Mouse (Mus musculus): ENCODE measurements around the gene Faim2. TPM values are rescaled to one million over a fixed set of nuclear protein-coding genes. Genes with fewer than 3 reads are reported as not detected.
A peak's percentile ranks its signal among the peaks of the same experiment; 100 is the strongest.

The Faim2 gene
- total and polyA plus RNA-seq, 2 experiments from 2014 or later: not detected

DNA sequence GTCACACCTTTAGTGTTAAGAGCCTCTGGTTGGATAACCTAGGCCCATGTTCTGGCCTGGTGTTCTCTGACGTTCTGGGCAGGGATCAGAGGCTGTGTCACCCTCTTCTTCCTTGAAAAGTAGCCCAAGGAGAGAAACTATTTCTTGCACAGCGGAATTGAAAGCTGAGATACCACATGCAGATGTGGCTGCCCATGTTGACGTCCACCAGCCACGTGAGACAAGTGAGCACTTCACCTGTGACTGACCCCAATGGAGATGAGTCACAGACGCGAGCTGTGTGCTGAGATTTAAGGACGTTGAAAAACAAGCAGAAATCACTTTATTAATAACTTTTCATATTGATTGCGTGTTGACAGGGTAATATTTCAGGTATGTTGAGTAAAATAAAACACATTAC is 11.9 kb upstream of the Faim2 start:
- 70% methylated on average over 8 of the region's 8 CpGs for WGBS
- no peaks in the 10 kb centered on the region for H3K36me3 ChIP-seq (replicated peaks; ENCODE audit: control insufficient read depth, insufficient read depth, low read length)
- H3K27me3 ChIP-seq (ENCODE audit: control insufficient read depth, insufficient read depth, low read length): peaks cover 46% of the 10 kb centered on the region
- TF ChIP-seq EP300 (IDR thresholded peaks at IDR 0.05; ENCODE audit: low read depth) (no peak), CTCF (IDR thresholded peaks at IDR 0.05; ENCODE audit: low read depth) (no peak)
- DNase-seq (ENCODE audit: low spot score) (no peak), ATAC-seq (ENCODE audit: insufficient read depth, low read depth) (no peak)
- no peaks in the 10 kb centered on the region for H3K9me3 ChIP-seq (replicated peaks; ENCODE audit: control insufficient read depth, low read length)
- H3K27ac ChIP-seq (ENCODE audit: low read depth): no peak overlapping the region
- H3K4me1 ChIP-seq (ENCODE audit: control insufficient read depth, insufficient read depth): no peaks in the 10 kb centered on the region
- no peak overlapping the region for H3K4me3 ChIP-seq (ENCODE audit: low read depth, low read length)
- H3K4me2 ChIP-seq (ENCODE audit: low read depth, low read length): no peak overlapping the region
- no peak overlapping the region for H3K9ac ChIP-seq (replicated peaks; ENCODE audit: low read depth, low read length)

DNA sequence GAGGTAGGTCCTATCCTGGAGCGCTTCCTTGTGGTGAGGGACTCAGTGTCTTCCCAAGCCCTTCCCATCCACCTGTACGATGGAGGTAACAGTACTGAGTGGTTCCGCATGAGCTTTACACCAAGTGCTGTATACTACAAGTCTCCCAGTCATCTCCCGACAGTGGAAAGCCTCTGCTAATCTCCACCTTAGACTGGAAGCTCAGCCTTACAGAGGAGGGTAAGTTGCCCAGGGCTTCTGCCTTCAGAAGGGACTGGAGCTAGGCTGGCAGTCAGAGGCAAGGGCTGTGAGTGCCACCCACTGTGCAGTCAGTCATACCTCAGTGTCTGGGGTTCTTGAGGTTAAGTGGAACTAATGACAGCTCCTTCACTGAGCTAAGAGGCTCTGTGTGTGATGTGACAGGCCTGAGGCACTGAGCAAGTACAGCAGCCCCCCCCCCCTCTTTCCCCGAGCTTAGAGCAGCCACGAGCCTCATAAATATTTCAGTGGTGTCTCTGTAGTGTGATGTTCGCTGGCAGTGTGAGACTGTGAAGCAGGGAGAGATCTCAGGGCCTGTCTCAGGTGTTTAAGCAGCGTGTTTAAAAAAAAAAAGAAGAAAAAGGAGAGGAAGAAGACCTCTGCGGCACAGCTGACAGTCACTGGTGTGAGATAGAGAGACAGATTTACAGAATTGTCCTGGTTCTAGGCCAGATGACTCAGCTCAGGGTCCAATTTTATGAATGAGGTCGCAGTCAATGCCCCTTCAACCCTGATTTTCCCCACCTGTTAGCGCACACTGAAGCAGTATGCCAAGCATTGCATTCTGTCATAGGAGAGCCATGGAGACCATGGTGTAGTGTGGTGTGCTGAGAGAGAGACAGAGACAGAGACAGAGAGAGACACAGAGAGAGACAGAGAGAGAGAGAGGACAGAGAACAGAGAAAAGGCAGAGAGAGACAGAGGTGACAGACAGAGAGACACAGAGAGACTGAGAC is 9.2 kb upstream of the Faim2 start:
- Histone ChIP-seq H3K36me3 (replicated peaks; ENCODE audit: control insufficient read depth, insufficient read depth, low read length) (no peaks in the 10 kb centered on the region), H3K27me3 (ENCODE audit: control insufficient read depth, insufficient read depth, low read length) (peaks cover 40% of the 10 kb centered on the region), H3K4me1 (ENCODE audit: control insufficient read depth, insufficient read depth) (no peaks in the 10 kb centered on the region), H3K4me3 (ENCODE audit: low read depth, low read length) (no peak overlapping the region), H3K9ac (replicated peaks; ENCODE audit: low read depth, low read length) (no peak overlapping the region), H3K9me3 (replicated peaks; ENCODE audit: control insufficient read depth, low read length) (no peaks in the 10 kb centered on the region), H3K4me2 (ENCODE audit: low read depth, low read length) (no peak overlapping the region), H3K27ac (ENCODE audit: low read depth) (no peak overlapping the region)
- 48% methylated on average over 11 of the region's 11 CpGs for WGBS
- DNase-seq (ENCODE audit: low spot score) (no peak), ATAC-seq (ENCODE audit: insufficient read depth, low read depth) (no peak)
- no peak for TF ChIP-seq EP300 (IDR thresholded peaks at IDR 0.05; ENCODE audit: low read depth)
- TF ChIP-seq CTCF (IDR thresholded peaks at IDR 0.05; ENCODE audit: low read depth): no peak

GRCm38 (mm10) chr15:99532023-99532422 is 4.1 kb upstream of the Faim2 start:
- WGBS: 49% methylated on average over 3 of the region's 3 CpGs
- DNase-seq (ENCODE audit: low spot score) (no peak), ATAC-seq (ENCODE audit: insufficient read depth, low read depth) (no peak)
- no peak overlapping the region for H3K9ac ChIP-seq (replicated peaks; ENCODE audit: low read depth, low read length)
- peak; percentile 6; the same call in 1 of the 2 replicates for TF ChIP-seq CTCF (IDR thresholded peaks at IDR 0.05; ENCODE audit: low read depth)
- no peak for TF ChIP-seq EP300 (IDR thresholded peaks at IDR 0.05; ENCODE audit: low read depth)
- H3K36me3 ChIP-seq (replicated peaks; ENCODE audit: control insufficient read depth, insufficient read depth, low read length): no peaks in the 10 kb centered on the region
- no peak overlapping the region for H3K27ac ChIP-seq (ENCODE audit: low read depth)
- peaks cover 59% of the 10 kb centered on the region for H3K27me3 ChIP-seq (ENCODE audit: control insufficient read depth, insufficient read depth, low read length)
- no peaks in the 10 kb centered on the region for H3K9me3 ChIP-seq (replicated peaks; ENCODE audit: control insufficient read depth, low read length)
- H3K4me1 ChIP-seq (ENCODE audit: control insufficient read depth, insufficient read depth): no peaks in the 10 kb centered on the region
- no peak overlapping the region for H3K4me3 ChIP-seq (ENCODE audit: low read depth, low read length)
- H3K4me2 ChIP-seq (ENCODE audit: low read depth, low read length): no peak overlapping the region

- Histone ChIP-seq H3K4me3 (ENCODE audit: low read depth, low read length) (no peak overlapping the region), H3K27ac (ENCODE audit: low read depth) (no peak overlapping the region), H3K9me3 (replicated peaks; ENCODE audit: control insufficient read depth, low read length) (no peaks in the 10 kb centered on the region), H3K27me3 (ENCODE audit: control insufficient read depth, insufficient read depth, low read length) (peaks cover 61% of the 10 kb centered on the region), H3K9ac (replicated peaks; ENCODE audit: low read depth, low read length) (no peak overlapping the region), H3K4me1 (ENCODE audit: control insufficient read depth, insufficient read depth) (no peaks in the 10 kb centered on the region), H3K36me3 (replicated peaks; ENCODE audit: control insufficient read depth, insufficient read depth, low read length) (no peaks in the 10 kb centered on the region), H3K4me2 (ENCODE audit: low read depth, low read length) (no peak overlapping the region)
- TF ChIP-seq EP300 (IDR thresholded peaks at IDR 0.05; ENCODE audit: low read depth) (no peak), CTCF (IDR thresholded peaks at IDR 0.05; ENCODE audit: low read depth) (no peak)
- ATAC-seq (ENCODE audit: insufficient read depth, low read depth) (no peak), DNase-seq (ENCODE audit: low spot score) (no peak)
- WGBS: 22% methylated on average over 6 of the region's 6 CpGs
Measured at GRCm38 (mm10) chr15:99531146-99531545, 3.2 kb upstream of the Faim2 start.

- H3K27me3 ChIP-seq (ENCODE audit: control insufficient read depth, insufficient read depth, low read length): peaks cover 70% of the 10 kb centered on the region
- ATAC-seq (ENCODE audit: insufficient read depth, low read depth): no peak
- no peak overlapping the region for H3K27ac ChIP-seq (ENCODE audit: low read depth)
Measured at GRCm38 (mm10) chr15:99526681-99527080, 1.3 kb downstream of the Faim2 start.

More at GRCm38 (mm10) chr15:99526681-99527080, 1.3 kb downstream of the Faim2 start:
- Histone ChIP-seq H3K36me3 (replicated peaks; ENCODE audit: control insufficient read depth, insufficient read depth, low read length) (no peaks in the 10 kb centered on the region), H3K9me3 (replicated peaks; ENCODE audit: control insufficient read depth, low read length) (no peaks in the 10 kb centered on the region), H3K9ac (replicated peaks; ENCODE audit: low read depth, low read length) (no peak overlapping the region), H3K4me1 (ENCODE audit: control insufficient read depth, insufficient read depth) (no peaks in the 10 kb centered on the region), H3K4me3 (ENCODE audit: low read depth, low read length) (no peak overlapping the region), H3K4me2 (ENCODE audit: low read depth, low read length) (no peak overlapping the region)
- TF ChIP-seq CTCF (IDR thresholded peaks at IDR 0.05; ENCODE audit: low read depth) (no peak), EP300 (IDR thresholded peaks at IDR 0.05; ENCODE audit: low read depth) (no peak)
- WGBS: 59% methylated on average over 2 of the region's 2 CpGs
- DNase-seq (ENCODE audit: low spot score): no peak
